8 mouse cellular contexts compared by ENCODE assay signal in the genomic region with DNA sequence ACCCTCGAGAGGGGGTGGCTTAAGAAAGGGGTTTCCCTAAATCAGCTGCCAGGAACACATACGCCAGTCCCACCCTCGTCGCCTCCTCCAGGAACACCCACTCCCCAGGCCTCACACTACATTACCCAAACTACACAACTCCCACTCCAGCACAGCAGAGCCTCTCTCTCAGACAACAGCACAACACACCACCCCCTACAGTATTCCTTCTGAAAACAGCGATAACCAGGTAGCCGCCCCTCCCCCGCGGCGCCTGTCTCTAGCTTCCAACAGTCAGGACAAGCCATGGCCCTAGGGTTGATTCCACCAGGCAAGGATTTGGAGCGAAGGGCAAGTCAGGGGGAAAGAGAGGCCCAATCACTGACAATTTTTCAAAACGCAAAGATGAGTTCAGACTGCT. TPM values are rescaled to one million over a fixed set of nuclear protein-coding genes. Genes with fewer than 3 reads are reported as not detected.
A peak's percentile ranks its signal among the peaks of the same experiment; 100 is the strongest.
DNase-seq lines count a peak whose midpoint lies in the region; ATAC-seq and TF ChIP-seq lines count a peak whose summit lies in the region.

No protein-coding gene starts in this region.

- 0 out of 2 replicates have a peak, but pooled peaks cover 6% of the 10 kb centered on the region for H3K4me1 ChIP-seq in kidney, postnatal 0 days (replicated peaks; ENCODE audit: insufficient read depth, low read length)
- H3K4me1 ChIP-seq in kidney, adult 2 months (ENCODE audit: control insufficient read depth, insufficient read depth, low read length): no peaks in the 10 kb centered on the region
- peaks cover 2% of the 10 kb centered on the region for H3K4me1 ChIP-seq in embryonic facial prominence, embryonic 11.5 days (ENCODE audit: control insufficient read depth, insufficient read depth, low read length)
- H3K4me1 ChIP-seq in midbrain, embryonic 10.5 days: peaks cover 35% of the 10 kb centered on the region
- no peaks in the 10 kb centered on the region for H3K4me1 ChIP-seq in stomach, postnatal 0 days (replicated peaks; ENCODE audit: control insufficient read depth, insufficient read depth)

- no peak overlapping the region for H3K27ac ChIP-seq in kidney, postnatal 0 days
- no peak overlapping the region for H3K27ac ChIP-seq in kidney, adult 2 months (ENCODE audit: insufficient read depth, low read depth, low read length)
- no peak overlapping the region for H3K27ac ChIP-seq in embryonic facial prominence, embryonic 11.5 days (replicated peaks; ENCODE audit: low read depth, low read length)
- peak overlapping the region; percentile 86 for H3K27ac ChIP-seq in midbrain, embryonic 10.5 days (replicated peaks)
- H3K27ac ChIP-seq in stomach, postnatal 0 days (replicated peaks): no peak overlapping the region

- no peak for TF ChIP-seq CTCF in kidney, postnatal 0 days (IDR thresholded peaks at IDR 0.05; ENCODE audit: low read depth)
- TF ChIP-seq CTCF in kidney, adult 2 months (conservative IDR thresholded peaks at IDR 0.05; ENCODE audit: insufficient read depth, insufficient read length, low read depth, low read length): no peak
- TF ChIP-seq CTCF in stomach, postnatal 0 days (IDR thresholded peaks at IDR 0.05; ENCODE audit: low read depth): no peak

- no peaks in the 10 kb centered on the region for H3K36me3 ChIP-seq in kidney, postnatal 0 days (ENCODE audit: insufficient read depth, low read length)
- no peaks in the 10 kb centered on the region for H3K36me3 ChIP-seq in kidney, adult 2 months (ENCODE audit: control insufficient read depth, insufficient read depth, low read length)
- H3K36me3 ChIP-seq in embryonic facial prominence, embryonic 11.5 days (replicated peaks; ENCODE audit: control insufficient read depth, insufficient read depth, low read depth, low read length): no peaks in the 10 kb centered on the region
- no peaks in the 10 kb centered on the region for H3K36me3 ChIP-seq in midbrain, embryonic 10.5 days
- no peaks in the 10 kb centered on the region for H3K36me3 ChIP-seq in stomach, postnatal 0 days (ENCODE audit: control insufficient read depth, insufficient read depth, low read length)

- TF ChIP-seq POLR2A in kidney, adult 2 months (IDR thresholded peaks at IDR 0.05; ENCODE audit: low read depth, low read length): no peak

- no peak overlapping the region for H3K9ac ChIP-seq in kidney, postnatal 0 days (ENCODE audit: low read depth, low read length)
- no peak overlapping the region for H3K9ac ChIP-seq in embryonic facial prominence, embryonic 11.5 days (replicated peaks; ENCODE audit: low read length)
- no peak overlapping the region for H3K9ac ChIP-seq in stomach, postnatal 0 days (ENCODE audit: low read length)

- DNase-seq in kidney, postnatal 0 days (ENCODE audit: low spot score): no peak
- no peak for DNase-seq in kidney, adult 2 months
- peak; percentile 9 for DNase-seq in embryonic facial prominence, embryonic 11.5 days (ENCODE audit: low spot score)
- peak; percentile 14 to 69 for DNase-seq in layer of hippocampus, adult 18-20 months (ENCODE audit: low spot score in 2 of 2)
- DNase-seq in midbrain, embryonic 10.5 days (ENCODE audit: low spot score): peak; percentile 32
- DNase-seq in stomach, postnatal 0 days (ENCODE audit: low spot score): no peak
- DNase-seq in B cell, adult 2 months: no peak
- DNase-seq in lung, postnatal 10 days: no peak

- no peak overlapping the region for H3K4me3 ChIP-seq in kidney, postnatal 0 days (replicated peaks; ENCODE audit: low read depth, low read length)
- no peak overlapping the region for H3K4me3 ChIP-seq in kidney, adult 2 months (ENCODE audit: insufficient read depth, low read depth, low read length)
- H3K4me3 ChIP-seq in embryonic facial prominence, embryonic 11.5 days (ENCODE audit: low read depth, low read length): peak overlapping the region; percentile 69; the same call in 1 of the 2 replicates
- peak overlapping the region; percentile 88 for H3K4me3 ChIP-seq in midbrain, embryonic 10.5 days
- no peak overlapping the region for H3K4me3 ChIP-seq in stomach, postnatal 0 days (ENCODE audit: low read depth, low read length)

- no peak for ATAC-seq in kidney, postnatal 0 days (replicated peaks; ENCODE audit: low FRiP score, low read depth)
- no peak for ATAC-seq in embryonic facial prominence, embryonic 11.5 days (replicated peaks; ENCODE audit: insufficient number of reproducible peaks, low FRiP score, low TSS enrichment, low read depth)
- no peak for ATAC-seq in stomach, postnatal 0 days (ENCODE audit: low FRiP score, low TSS enrichment)

- H3K9me3 ChIP-seq in kidney, postnatal 0 days (replicated peaks; ENCODE audit: low read length): no peaks in the 10 kb centered on the region
- no peaks in the 10 kb centered on the region for H3K9me3 ChIP-seq in embryonic facial prominence, embryonic 11.5 days (replicated peaks; ENCODE audit: control insufficient read depth, low read length)
- no peaks in the 10 kb centered on the region for H3K9me3 ChIP-seq in midbrain, embryonic 10.5 days (replicated peaks)
- H3K9me3 ChIP-seq in stomach, postnatal 0 days (ENCODE audit: control insufficient read depth, low read length): no peaks in the 10 kb centered on the region

- WGBS in kidney, postnatal 0 days: 10% methylated on average over 11 of the region's 11 CpGs
- WGBS in kidney, adult 2 months: 17% methylated on average over 11 of the region's 11 CpGs
- 8% methylated on average over 11 of the region's 11 CpGs for WGBS in embryonic facial prominence, embryonic 11.5 days
- WGBS in midbrain, embryonic 10.5 days: 5% methylated on average over 11 of the region's 11 CpGs
- WGBS in stomach, postnatal 0 days: 17% methylated on average over 11 of the region's 11 CpGs

- H3K4me2 ChIP-seq in kidney, postnatal 0 days (ENCODE audit: low read length): peak overlapping the region; percentile 94; the same call in 1 of the 2 replicates
- H3K4me2 ChIP-seq in embryonic facial prominence, embryonic 11.5 days (ENCODE audit: low read depth, low read length): peak overlapping the region; percentile 99
- peak overlapping the region; percentile 88; the same call in 1 of the 2 replicates for H3K4me2 ChIP-seq in stomach, postnatal 0 days (replicated peaks; ENCODE audit: low read depth)

- H3K27me3 ChIP-seq in kidney, postnatal 0 days (ENCODE audit: insufficient read depth, low read length): peaks cover 22% of the 10 kb centered on the region
- H3K27me3 ChIP-seq in kidney, adult 2 months (replicated peaks; ENCODE audit: control insufficient read depth, insufficient read depth, low read length): no peaks in the 10 kb centered on the region; the same call in 1 of the 2 replicates
- H3K27me3 ChIP-seq in embryonic facial prominence, embryonic 11.5 days (ENCODE audit: control insufficient read depth, insufficient read depth, low read length): peaks cover 16% of the 10 kb centered on the region
- peaks cover 47% of the 10 kb centered on the region for H3K27me3 ChIP-seq in midbrain, embryonic 10.5 days (ENCODE audit: low read depth, poor library complexity, severe bottlenecking)
- H3K27me3 ChIP-seq in stomach, postnatal 0 days (ENCODE audit: control insufficient read depth, insufficient read depth, low read length): peaks cover 8% of the 10 kb centered on the region; the same call in 1 of the 2 replicates

- no peak for TF ChIP-seq EP300 in stomach, postnatal 0 days (optimal IDR thresholded peaks at IDR 0.05)

RNA-seq across cellular contexts. Expression of gene Rtn1, which starts 1.7 kb away (rescaled TPM):
- 4.8 and 6.6 TPM in 2 replicates for polyA plus RNA-seq in kidney, postnatal 0 days (2015; fragmentation: Nextera tagmentation; extraction: Ambion mirVana)
- 3.0 and 5.6 TPM in 2 replicates for polyA plus RNA-seq in kidney, adult 2 months (2012; rRNA removed)
- polyA plus RNA-seq in embryonic facial prominence, embryonic 11.5 days (2014; fragmentation: Nextera tagmentation; extraction: Ambion mirVana): 79.0 and 110 TPM in 2 replicates
- total RNA-seq in layer of hippocampus, adult 18-20 months (2021): 1,000 to 10,000 TPM; 1,418 to 1,485 TPM
- 117 and 248 TPM in 2 replicates for polyA plus RNA-seq in midbrain, embryonic 10.5 days (2016; fragmentation: Nextera tagmentation; extraction: Ambion mirVana)
- polyA plus RNA-seq in stomach, postnatal 0 days (2015; fragmentation: Nextera tagmentation; extraction: Ambion mirVana): 47.1 and 49.4 TPM in 2 replicates

RNA-seq across cellular contexts. Expression of gene Lrrc9, which starts 34.5 kb away (rescaled TPM):
- 0.20 and 0.22 TPM in 2 replicates for polyA plus RNA-seq in kidney, postnatal 0 days (2015; fragmentation: Nextera tagmentation; extraction: Ambion mirVana)
- 0.07 TPM in 1 of 2 replicates, not detected in the other for polyA plus RNA-seq in kidney, adult 2 months (2012; rRNA removed)
- 1.5 and 2.1 TPM in 2 replicates for polyA plus RNA-seq in embryonic facial prominence, embryonic 11.5 days (2014; fragmentation: Nextera tagmentation; extraction: Ambion mirVana)
- total RNA-seq in layer of hippocampus, adult 18-20 months (2021): 1 to 10 TPM; 2.2 to 2.6 TPM
- polyA plus RNA-seq in midbrain, embryonic 10.5 days (2016; fragmentation: Nextera tagmentation; extraction: Ambion mirVana): 0.86 and 1.3 TPM in 2 replicates
- polyA plus RNA-seq in stomach, postnatal 0 days (2015; fragmentation: Nextera tagmentation; extraction: Ambion mirVana): 0.04 TPM in 1 of 2 replicates, not detected in the other

Comparison
In these comparisons a context has a peak if more than half of its experiments do, and no peak if none do; other contexts are left out.
1. DNase-seq: peak in embryonic facial prominence, embryonic 11.5 days (single experiment), layer of hippocampus, adult 18-20 months (2 of 2) and midbrain, embryonic 10.5 days (single experiment); none in kidney, postnatal 0 days (single experiment), kidney, adult 2 months (single experiment), stomach, postnatal 0 days (single experiment), B cell, adult 2 months (0 of 2) and lung, postnatal 10 days (single experiment).
2. H3K4me3 ChIP-seq: peak in embryonic facial prominence, embryonic 11.5 days (single experiment) and midbrain, embryonic 10.5 days (single experiment); none in kidney, postnatal 0 days (single experiment), kidney, adult 2 months (single experiment) and stomach, postnatal 0 days (single experiment).
3. Peak in every context shown above with its lines, with median percentiles within 50 percentile points of each other: H3K4me2 ChIP-seq.